9 mouse cellular contexts compared by ENCODE assay signal in genomic region chr4:97923876-97924316, GRCm38 (mm10).
DNase-seq lines count a peak whose midpoint lies in the region; ATAC-seq and TF ChIP-seq lines count a peak whose summit lies in the region.
"Had no signal": no experiment of that assay in that cellular context is flagged by ENCODE, and none has a peak within 500 bp of the region (broad histone marks: within the 10 kb centered on the region; RNA-seq: fewer than 3 reads in every experiment).

No protein-coding gene starts in this region.

- no peak for TF ChIP-seq CTCF in stomach, postnatal 0 days (IDR thresholded peaks at IDR 0.05; ENCODE audit: low read depth)

- no peak for DNase-seq in frontal cortex, adult 2 months (ENCODE audit: extremely low spot score in 1 of 2, low spot score in 1 of 2)
- peak; percentile 32 for DNase-seq in 3134 (ENCODE audit: extremely low read depth, insufficient read length, low spot score)
- DNase-seq in cerebellum, adult 8-10 months = peak; percentile 59
- peak; percentile 83 to 84 for DNase-seq in heart, adult 9 months (ENCODE audit: low spot score in 2 of 2)
- DNase-seq in kidney, postnatal 36 days = peak; percentile 79 to 81
- DNase-seq in stomach, postnatal 0 days (ENCODE audit: low spot score) = no peak
- DNase-seq in frontal cortex, postnatal 14 days (ENCODE audit: low spot score in 2 of 2) = no peak

- H3K4me2 ChIP-seq in stomach, postnatal 0 days (replicated peaks; ENCODE audit: low read depth) = no peak overlapping the region; the same call in 1 of the 2 replicates
- H3K4me2 ChIP-seq: neural tube, embryonic 12.5 days had no signal

- TF ChIP-seq EP300 in stomach, postnatal 0 days (optimal IDR thresholded peaks at IDR 0.05) = no peak

- no peak overlapping the region for H3K9ac ChIP-seq in stomach, postnatal 0 days (ENCODE audit: low read length)
- H3K9ac ChIP-seq: neural tube, embryonic 12.5 days had no signal

- H3K27ac ChIP-seq in stomach, postnatal 0 days (replicated peaks) = peak overlapping the region; percentile 69
- H3K27ac ChIP-seq: neural tube, embryonic 12.5 days had no signal

- no peak overlapping the region for H3K4me3 ChIP-seq in stomach, postnatal 0 days (ENCODE audit: low read depth, low read length)
- H3K4me3 ChIP-seq: neural tube, embryonic 12.5 days had no signal

- H3K4me1 ChIP-seq in stomach, postnatal 0 days (replicated peaks; ENCODE audit: control insufficient read depth, insufficient read depth) = no peaks in the 10 kb centered on the region

- no peaks in the 10 kb centered on the region for H3K9me3 ChIP-seq in stomach, postnatal 0 days (ENCODE audit: control insufficient read depth, low read length)
- H3K9me3 ChIP-seq: neural tube, embryonic 12.5 days had no signal

- ATAC-seq in frontal cortex, adult (ENCODE audit: low TSS enrichment) = peak; percentile 7; the same call in 1 of the 2 replicates
- peak; percentile 54; the same call in 1 of the 2 replicates for ATAC-seq in stomach, postnatal 0 days (ENCODE audit: low FRiP score, low TSS enrichment)

- 37% methylated on average over 8 of the region's 8 CpGs for WGBS in stomach, postnatal 0 days

- no peaks in the 10 kb centered on the region for H3K36me3 ChIP-seq in stomach, postnatal 0 days (ENCODE audit: control insufficient read depth, insufficient read depth, low read length)
- H3K36me3 ChIP-seq: neural tube, embryonic 12.5 days had no signal

- no peaks in the 10 kb centered on the region for H3K27me3 ChIP-seq in stomach, postnatal 0 days (ENCODE audit: control insufficient read depth, insufficient read depth, low read length)
- H3K27me3 ChIP-seq: neural tube, embryonic 12.5 days had no signal

Comparison
In these comparisons a context has a peak if more than half of its experiments do, and no peak if none do; other contexts are left out.
1. DNase-seq: peak in 3134 (single experiment), cerebellum, adult 8-10 months (single experiment), heart, adult 9 months (2 of 2) and kidney, postnatal 36 days (2 of 2); none in frontal cortex, adult 2 months (0 of 2), stomach, postnatal 0 days (single experiment) and frontal cortex, postnatal 14 days (0 of 2).